Mouse (Mus musculus) C2C12 (cell line): Measurements from ENCODE around the gene Wnt5a. TPM values are rescaled to one million over a fixed set of nuclear protein-coding genes. Genes with fewer than 3 reads are reported as not detected.

ENCODE experiments used
- H3K27me3 ChIP-seq: one replicate; pipeline ENCODE4 v1.6.1; 2011; ENCODE audit not compliant: control insufficient read depth, insufficient read depth, insufficient read length
- H3K36me3 ChIP-seq: one replicate; pipeline ENCODE4 v1.6.1; 2011; ENCODE audit not compliant: control insufficient read depth, insufficient read depth
- H3K4me3 ChIP-seq: one replicate; pipeline ENCODE4 v1.5.1; 2011; ENCODE audit warnings: mild to moderate bottlenecking, control low read depth; ENCODE audit not compliant: poor library complexity, insufficient read depth, severe bottlenecking
- H3K79me2 ChIP-seq: one replicate; pipeline ENCODE4 v1.6.1; 2011; ENCODE audit not compliant: control insufficient read depth, insufficient read depth
- H3K79me3 ChIP-seq: one replicate; pipeline ENCODE4 v1.6.1; 2011; ENCODE audit warnings: low read depth, control low read depth
- H3ac ChIP-seq: one replicate; pipeline ENCODE3; 2011; ENCODE audit warnings: low read depth; ENCODE audit not compliant: control insufficient read depth, insufficient read length
- CEBPB ChIP-seq: IDR thresholded peaks from one replicate; pipeline ENCODE4 v1.6.1; 2011; ENCODE audit warnings: low read depth, mild to moderate bottlenecking, control low read depth, moderate library complexity
- CTCF ChIP-seq: IDR thresholded peaks from one replicate; pipeline ENCODE4 v1.5.1; 2011; ENCODE audit not compliant: control insufficient read depth, insufficient read depth, insufficient read length
- FOSL1 ChIP-seq: IDR thresholded peaks from one replicate; pipeline ENCODE4 v1.8.0; 2011; ENCODE audit warnings: mild to moderate bottlenecking, low read length; ENCODE audit not compliant: poor library complexity, insufficient read depth, severe bottlenecking
- MAX ChIP-seq: IDR thresholded peaks from one replicate; pipeline ENCODE4 v1.6.1; 2011; ENCODE audit warnings: mild to moderate bottlenecking, control low read depth
- MYOD1 ChIP-seq: IDR thresholded peaks from one replicate; pipeline ENCODE4 v1.6.1; 2011; ENCODE audit warnings: low read depth; ENCODE audit not compliant: control insufficient read depth, insufficient read length
- MYOG ChIP-seq: IDR thresholded peaks from one replicate; pipeline ENCODE4 v1.6.1; 2011; ENCODE audit not compliant: control insufficient read depth, insufficient read length; ENCODE audit errors: extremely low read depth
- USF1 ChIP-seq: IDR thresholded peaks from one replicate; pipeline ENCODE4 v1.6.1; 2011; ENCODE audit warnings: low read depth, mild to moderate bottlenecking, control low read depth, moderate library complexity
- long read RNA-seq, 2 experiments: library from polyadenylated mRNA; unstranded; transcript quantifications; one replicate each; pipeline ENCODE4 v2.0.0; 2019 to 2020
- polyA plus RNA-seq: library from polyadenylated mRNA; unstranded; fragments of >200 nt; fragmentation: generic; extraction: Trizol; gene quantifications from one replicate; pipeline ENCODE4 v1.2.1, GENCODE M21; 2012; ENCODE audit warnings: missing spikeins

The Wnt5a gene
- polyA plus RNA-seq: 0.11 TPM
- long read RNA-seq, experiment 1: 0 reads
- long read RNA-seq, experiment 2: 0 reads

DNA sequence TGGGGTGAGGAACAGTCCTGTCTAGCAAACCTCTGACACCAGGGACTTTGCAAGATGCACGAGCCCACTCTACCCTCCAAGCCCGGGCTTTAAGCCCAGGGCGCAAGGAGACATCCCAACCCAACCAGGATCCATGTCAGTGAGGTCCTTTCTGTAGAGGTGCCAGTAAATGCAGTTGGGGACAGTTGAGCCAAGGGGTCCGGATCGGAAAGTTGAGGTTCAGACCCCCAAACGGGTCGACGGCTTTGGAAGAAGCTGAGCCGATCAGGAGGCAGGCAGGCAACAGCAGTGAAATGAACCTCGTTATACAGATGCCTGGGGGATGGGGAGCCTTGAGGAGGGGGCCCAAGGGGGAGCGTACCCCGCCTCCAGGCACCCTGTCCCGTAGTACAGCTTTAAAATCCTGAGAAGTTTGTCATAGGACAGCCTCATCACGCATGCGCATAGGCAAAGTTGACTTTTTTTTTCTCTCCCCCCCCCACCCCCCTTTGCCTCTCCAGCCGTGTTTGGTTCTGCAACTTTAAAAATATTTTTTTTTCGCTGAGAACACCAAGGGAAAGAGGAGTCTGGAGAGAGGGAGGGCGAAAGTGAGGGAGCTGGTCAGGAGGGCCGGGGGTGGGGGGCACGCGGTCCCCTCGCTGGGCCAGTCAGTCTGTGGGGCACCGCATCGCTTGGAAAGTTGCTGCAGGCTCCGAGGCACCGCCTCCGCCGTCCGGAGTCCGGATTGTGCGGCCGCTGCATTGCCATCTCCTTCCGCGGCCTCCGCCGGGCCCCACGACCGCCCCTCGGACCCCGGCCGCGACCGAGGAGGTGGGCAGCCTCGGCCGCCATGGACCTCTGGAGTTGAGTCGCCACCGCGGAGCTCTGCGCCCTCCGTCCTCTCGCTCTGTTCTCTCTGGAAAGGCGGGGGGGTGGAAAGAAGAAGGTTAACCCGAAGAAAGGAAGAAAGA lies at the start of gene Wnt5a:
Gene Wnt5a, plus strand, starts transcription at position 650 of the 950 bp plus-strand sequence.
- TF ChIP-seq MAX (no peak), CTCF (no peak), USF1 (no peak), MYOG (no peak), MYOD1 (no peak), FOSL1 (no peak), CEBPB (no peak)
- H3ac ChIP-seq: no peak within 1 kb of the TSS
- no peaks in the 10 kb centered on the region for H3K79me2 ChIP-seq
- H3K27me3 ChIP-seq: peaks cover 28% of the 10 kb centered on the region
- no peaks in the 10 kb centered on the region for H3K79me3 ChIP-seq
- no peaks in the 10 kb centered on the region for H3K36me3 ChIP-seq
- H3K4me3 ChIP-seq: no peak within 1 kb of the TSS

DNA sequence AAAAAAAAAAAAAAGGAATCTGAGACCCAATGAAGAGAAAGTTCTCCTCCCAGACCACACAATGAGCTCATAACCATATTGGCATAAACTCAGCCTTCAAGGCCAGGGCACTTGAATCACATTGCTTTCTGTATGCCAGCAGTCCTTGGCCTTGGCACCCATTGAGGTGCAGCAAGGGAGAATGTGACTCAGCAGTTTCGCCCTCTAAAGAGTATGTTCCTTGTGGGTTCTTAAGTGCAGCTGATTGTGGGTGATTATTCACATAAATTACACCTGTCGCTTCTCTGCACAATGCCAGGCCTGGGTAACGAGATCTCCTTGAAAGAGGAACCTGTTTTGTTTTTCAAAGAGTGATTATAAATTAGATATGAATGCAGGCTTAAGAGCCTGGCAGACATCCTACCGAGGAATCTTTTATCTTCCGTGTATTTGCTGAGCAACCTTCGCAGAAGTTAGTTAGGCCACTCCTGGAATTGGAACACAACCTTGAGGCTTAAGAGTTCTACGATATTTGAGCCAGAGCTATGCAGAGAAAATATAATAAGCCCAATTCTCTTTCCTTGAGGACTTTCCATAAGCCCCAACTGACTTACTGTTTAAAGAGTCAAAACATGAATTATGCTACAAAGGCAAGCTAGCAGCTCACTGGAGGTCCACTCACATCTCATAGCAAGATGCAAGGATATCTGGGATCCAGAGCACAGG lies 48.0 kb upstream of the Wnt5a start:
- no peaks in the 10 kb centered on the region for H3K79me2 ChIP-seq
- no peaks in the 10 kb centered on the region for H3K27me3 ChIP-seq
- no peaks in the 10 kb centered on the region for H3K79me3 ChIP-seq
- TF ChIP-seq USF1 (no peak), MYOD1 (no peak)
- no peaks in the 10 kb centered on the region for H3K36me3 ChIP-seq
- no peak overlapping the region for H3K4me3 ChIP-seq
- H3ac ChIP-seq: no peak overlapping the region

DNA sequence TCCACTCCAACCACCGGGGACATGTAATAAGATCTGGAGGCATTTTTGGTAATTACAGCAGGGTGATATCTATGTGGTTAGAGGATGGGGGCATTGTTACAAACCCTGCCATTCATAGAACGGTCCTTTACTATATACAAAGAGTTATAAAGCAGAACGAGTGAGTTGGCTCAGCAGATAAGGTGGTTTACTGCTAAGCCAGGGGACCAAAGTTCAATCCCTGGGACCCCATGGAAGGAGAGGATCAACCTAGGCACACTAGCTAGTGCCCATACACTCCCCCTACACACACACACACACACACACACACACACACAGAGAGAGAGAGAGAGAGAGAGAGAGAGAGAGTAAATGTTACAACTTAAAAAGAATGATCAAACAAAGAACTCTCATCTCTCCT lies 47.1 kb upstream of the Wnt5a start:
- Histone ChIP-seq H3K27me3 (no peaks in the 10 kb centered on the region), H3K79me2 (no peaks in the 10 kb centered on the region), H3K4me3 (no peak overlapping the region), H3K36me3 (no peaks in the 10 kb centered on the region), H3ac (no peak overlapping the region), H3K79me3 (no peaks in the 10 kb centered on the region)
- TF ChIP-seq CTCF: no peak
- no peak for TF ChIP-seq MAX
- no peak for TF ChIP-seq FOSL1
- no peak for TF ChIP-seq MYOD1
- TF ChIP-seq USF1: no peak
- no peak for TF ChIP-seq CEBPB
- no peak for TF ChIP-seq MYOG

DNA sequence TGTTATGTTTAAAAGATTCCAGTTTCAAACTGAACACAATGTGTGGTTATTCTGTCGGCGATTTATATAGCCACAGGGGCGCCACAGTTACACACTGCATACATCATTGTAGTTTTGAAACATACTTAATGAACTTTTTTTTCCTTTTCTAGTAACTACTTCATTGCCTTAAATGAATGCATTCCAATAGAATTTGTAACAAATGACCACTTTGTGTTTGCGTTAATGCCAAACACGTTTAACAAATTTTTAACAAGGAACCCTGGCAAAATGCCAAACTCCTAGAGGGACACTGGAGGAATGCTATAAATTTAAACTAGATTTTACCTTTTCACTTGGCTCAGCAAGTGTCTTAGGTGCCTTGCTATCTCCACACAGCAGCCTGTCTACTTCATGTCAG lies 36.6 kb upstream of the Wnt5a start:
- Histone ChIP-seq H3K79me3 (no peaks in the 10 kb centered on the region), H3K36me3 (no peaks in the 10 kb centered on the region), H3ac (no peak overlapping the region), H3K79me2 (no peaks in the 10 kb centered on the region), H3K4me3 (no peak overlapping the region), H3K27me3 (no peaks in the 10 kb centered on the region)
- TF ChIP-seq CEBPB: no peak
- TF ChIP-seq USF1: no peak
- no peak for TF ChIP-seq FOSL1
- TF ChIP-seq MYOD1: no peak
- TF ChIP-seq MAX: no peak
- TF ChIP-seq CTCF: no peak
- no peak for TF ChIP-seq MYOG

DNA sequence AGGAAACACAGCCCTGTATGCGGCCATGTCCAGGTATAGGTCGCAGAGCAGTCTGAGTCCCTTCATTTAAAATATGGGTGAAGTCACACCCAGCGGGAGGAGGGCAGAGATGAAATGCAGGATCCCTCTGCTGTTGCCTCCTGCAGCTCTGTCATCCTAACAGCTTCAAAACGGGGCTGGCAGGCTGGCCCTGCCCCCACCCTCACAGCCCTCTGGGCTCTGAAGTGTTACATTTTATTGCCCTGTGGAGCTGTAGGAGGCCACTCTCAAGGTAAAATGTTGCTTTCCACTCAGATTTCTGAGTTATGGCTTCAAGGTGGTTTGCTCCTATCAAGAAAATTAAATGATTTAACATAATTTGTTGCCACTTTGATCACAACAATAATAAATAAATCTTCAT lies 34.9 kb upstream of the Wnt5a start:
- Histone ChIP-seq H3K27me3 (no peaks in the 10 kb centered on the region), H3K79me2 (no peaks in the 10 kb centered on the region), H3K79me3 (no peaks in the 10 kb centered on the region), H3K4me3 (no peak overlapping the region), H3ac (no peak overlapping the region), H3K36me3 (no peaks in the 10 kb centered on the region)
- TF ChIP-seq MAX: no peak
- TF ChIP-seq MYOG: no peak

DNA sequence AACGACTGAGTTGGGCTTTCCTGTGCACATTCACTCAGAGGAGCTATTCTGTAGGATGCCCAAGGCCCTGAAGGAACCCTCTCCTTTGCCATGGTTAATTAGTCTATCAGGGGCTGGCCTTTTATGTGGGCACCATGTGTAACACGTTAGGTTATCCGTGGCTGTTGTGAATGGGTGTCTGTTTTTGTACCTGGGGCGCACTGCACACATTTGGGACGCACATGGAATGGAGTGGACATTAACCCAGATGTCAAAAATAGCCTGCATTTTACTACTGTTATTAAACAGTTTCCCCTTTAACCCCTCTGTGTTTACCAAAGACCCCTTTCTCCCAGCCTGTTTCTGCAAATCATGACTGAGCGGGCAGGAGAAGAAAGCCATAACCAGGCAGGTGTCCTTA lies 34.3 kb upstream of the Wnt5a start:
- Histone ChIP-seq H3K79me2 (no peaks in the 10 kb centered on the region), H3K79me3 (no peaks in the 10 kb centered on the region), H3K4me3 (no peak overlapping the region), H3ac (no peak overlapping the region), H3K36me3 (no peaks in the 10 kb centered on the region), H3K27me3 (no peaks in the 10 kb centered on the region)
- TF ChIP-seq FOSL1 (no peak), USF1 (no peak), MYOG (no peak), MYOD1 (no peak), CTCF (no peak), CEBPB (no peak), MAX (no peak)
